Mouse (Mus musculus) embryonic facial prominence, embryonic 13.5 days (tissue): ENCODE measurements around the gene Emid1. TPM values are rescaled to one million over a fixed set of nuclear protein-coding genes. Genes with fewer than 3 reads are reported as not detected.
A peak's percentile ranks its signal among the peaks of the same experiment; 100 is the strongest.

Source experiments
- ATAC-seq: fragments of 200-750 bp; cut with Nextera tagmentation; 2 replicates; pipeline ENCODE4 v1.8.0; 2017; ENCODE audit warnings: low read depth; ENCODE audit not compliant: insufficient number of reproducible peaks, insufficient read depth, low FRiP score, low TSS enrichment
- H3K27ac ChIP-seq: fragments of 300-500 bp; sonication (generic); 2 replicates; pipeline ENCODE4 v1.5.1; 2015; ENCODE audit warnings: moderate library complexity, mild to moderate bottlenecking, inconsistent platforms
- H3K27me3 ChIP-seq: fragments of 300-500 bp; sonication (generic); 2 replicates; pipeline ENCODE4 v1.6.1; 2015; ENCODE audit warnings: mild to moderate bottlenecking, inconsistent platforms
- H3K36me3 ChIP-seq: fragments of 300-500 bp; sonication (generic); 2 replicates; pipeline ENCODE4 v1.6.1; 2015; ENCODE audit warnings: mild to moderate bottlenecking, inconsistent platforms
- H3K4me1 ChIP-seq: fragments of 300-500 bp; sonication (generic); 2 replicates; pipeline ENCODE4 v1.6.1; 2015; ENCODE audit warnings: inconsistent platforms
- H3K4me2 ChIP-seq: fragments of 300-500 bp; sonication (generic); 2 replicates; pipeline ENCODE4 v1.6.1; 2015; ENCODE audit warnings: moderate library complexity, mild to moderate bottlenecking, inconsistent platforms
- H3K4me3 ChIP-seq: fragments of 300-500 bp; sonication (generic); 2 replicates; pipeline ENCODE4 v1.5.1; 2015; ENCODE audit warnings: mild to moderate bottlenecking, inconsistent platforms
- H3K9ac ChIP-seq: fragments of 300-500 bp; sonication (generic); 2 replicates; pipeline ENCODE4 v1.6.1; 2015; ENCODE audit warnings: mild to moderate bottlenecking, inconsistent platforms
- H3K9me3 ChIP-seq: fragments of 300-500 bp; sonication (generic); 2 replicates; pipeline ENCODE4 v1.6.1; 2016; ENCODE audit warnings: inconsistent platforms
- WGBS: fragments of 180-500 bp; shearing (Covaris S2); methylation state at CpG from one replicate; pipeline ENCODE4 v1.1.7; 2015; ENCODE audit warnings: mixed read lengths; 5-methylcytosine and 5-hydroxymethylcytosine counted together
- polyA plus RNA-seq: library from polyadenylated mRNA; unstranded; fragments of >200 nt; fragmentation: Nextera tagmentation; extraction: Ambion mirVana; gene quantifications from 2 replicates; pipeline ENCODE4 v1.2.1, GENCODE M21; 2015

Emid1 gene
- polyA plus RNA-seq, 1 experiment from 2014 or later = 50.4 TPM

DNA sequence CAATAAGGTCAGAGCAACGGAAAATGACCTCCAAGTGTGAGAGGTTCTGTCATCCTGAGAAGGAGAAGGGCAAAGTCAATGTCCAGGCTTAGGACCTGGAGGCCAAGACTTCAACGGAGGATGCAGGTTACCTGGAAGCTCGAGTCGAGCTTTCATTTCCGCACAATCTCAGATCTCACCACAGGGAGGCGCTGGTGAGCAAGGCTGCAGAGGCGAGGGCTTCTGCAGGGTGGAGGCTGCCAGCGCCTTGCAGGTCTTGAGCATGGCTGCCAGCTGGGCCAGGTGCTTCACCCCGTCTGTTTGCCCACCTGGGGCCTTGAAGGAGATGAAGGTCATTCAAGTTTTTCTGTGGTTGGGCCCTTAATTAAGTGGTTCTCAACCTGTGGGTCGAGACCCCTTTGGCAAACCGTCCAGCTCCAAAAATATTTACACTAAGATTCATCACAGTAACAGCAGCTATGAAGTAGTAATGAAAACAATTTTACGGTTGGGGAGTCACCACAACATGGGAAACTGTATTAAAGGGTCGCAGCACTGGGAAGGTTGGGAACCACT is 29.9 kb upstream of the Emid1 start:
- H3K36me3 ChIP-seq = no peaks in the 10 kb centered on the region
- no peak overlapping the region; the same call in 1 of the 2 replicates for H3K27ac ChIP-seq
- peaks cover 40% of the 10 kb centered on the region for H3K4me1 ChIP-seq
- H3K9me3 ChIP-seq = no peaks in the 10 kb centered on the region
- ATAC-seq = no peak
- H3K4me2 ChIP-seq = no peak overlapping the region
- H3K4me3 ChIP-seq = no peak overlapping the region
- no peak overlapping the region for H3K9ac ChIP-seq
- WGBS = 16% methylated on average over 13 of the region's 13 CpGs
- no peaks in the 10 kb centered on the region for H3K27me3 ChIP-seq

DNA sequence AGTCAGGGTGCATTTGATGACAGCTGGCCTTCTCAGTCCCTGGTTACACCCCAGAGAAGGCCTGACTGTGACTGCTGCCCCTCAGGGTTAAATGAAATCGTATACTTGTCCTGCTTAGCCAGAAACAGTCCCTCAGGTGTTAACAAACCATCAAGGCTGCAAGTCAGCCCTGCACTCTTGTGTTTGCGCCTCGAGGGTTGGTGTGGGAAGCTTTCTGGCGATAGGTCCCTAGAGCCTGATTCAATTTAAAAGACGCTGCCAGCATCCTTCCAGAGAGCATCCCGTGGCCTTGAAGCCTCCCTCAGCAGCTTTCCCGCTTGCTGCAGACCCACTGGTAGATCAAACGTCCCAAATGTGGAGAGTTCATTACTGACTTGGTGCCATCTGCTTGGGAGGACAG is 27.3 kb upstream of the Emid1 start:
- H3K4me1 ChIP-seq = peaks cover 24% of the 10 kb centered on the region
- H3K27me3 ChIP-seq = no peaks in the 10 kb centered on the region
- ATAC-seq = no peak
- H3K27ac ChIP-seq = 0 out of 2 replicates have a peak overlapping the region, but pooled peaks have one; percentile 3
- H3K9me3 ChIP-seq = no peaks in the 10 kb centered on the region
- H3K4me3 ChIP-seq = no peak overlapping the region
- H3K9ac ChIP-seq = no peak overlapping the region
- no peak overlapping the region for H3K4me2 ChIP-seq
- no peaks in the 10 kb centered on the region for H3K36me3 ChIP-seq
- 25% methylated on average over 8 of the region's 8 CpGs for WGBS

DNA sequence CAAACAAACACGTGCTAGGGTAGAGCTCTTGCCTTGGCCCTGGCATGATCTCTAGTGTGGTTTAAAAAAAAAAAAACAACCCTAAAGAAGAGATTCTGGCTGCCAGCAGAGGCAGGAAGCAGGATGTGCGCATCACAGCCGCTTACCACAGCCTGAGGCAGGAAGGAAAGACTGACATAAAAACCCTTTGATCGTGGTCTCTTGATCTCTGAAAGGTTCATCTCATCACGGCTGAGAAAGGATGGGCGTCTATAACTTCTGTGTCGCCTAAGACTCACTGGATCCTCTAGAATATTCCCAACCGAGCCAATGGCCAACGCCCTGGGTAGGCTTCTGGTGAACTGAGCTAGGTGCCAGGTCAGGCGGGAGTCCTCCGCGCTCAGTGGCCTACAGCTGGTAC is 25.1 kb upstream of the Emid1 start:
- Histone ChIP-seq H3K27me3 (no peaks in the 10 kb centered on the region), H3K36me3 (no peaks in the 10 kb centered on the region), H3K4me1 (peaks cover 17% of the 10 kb centered on the region), H3K9ac (no peak overlapping the region), H3K9me3 (no peaks in the 10 kb centered on the region), H3K27ac (no peak overlapping the region), H3K4me2 (no peak overlapping the region), H3K4me3 (no peak overlapping the region)
- no peak for ATAC-seq
- WGBS = 46% methylated on average over 12 of the region's 12 CpGs

DNA sequence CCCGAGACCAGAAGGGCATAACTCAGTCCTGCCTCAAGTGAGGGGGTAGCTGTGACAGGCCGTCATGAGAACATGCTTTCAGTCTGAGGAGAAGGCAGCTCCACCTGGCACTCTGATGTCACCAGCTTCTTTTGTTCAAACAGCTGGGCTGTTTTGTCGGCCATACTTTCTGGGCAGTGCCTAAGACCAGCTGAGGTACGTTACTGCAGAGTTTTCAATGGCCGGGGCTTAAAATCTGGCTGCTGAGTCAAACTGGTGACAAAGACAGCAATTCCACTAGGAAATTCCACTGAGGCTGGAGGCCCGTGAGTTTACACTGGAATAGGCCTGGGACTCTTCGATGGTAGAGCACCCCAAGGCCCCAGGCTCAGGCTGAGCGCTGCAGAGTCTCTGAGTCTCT is 24.6 kb upstream of the Emid1 start:
- Histone ChIP-seq H3K27me3 (no peaks in the 10 kb centered on the region), H3K9me3 (no peaks in the 10 kb centered on the region), H3K4me1 (peaks cover 13% of the 10 kb centered on the region), H3K4me2 (no peak overlapping the region), H3K9ac (no peak overlapping the region), H3K4me3 (no peak overlapping the region), H3K36me3 (no peaks in the 10 kb centered on the region), H3K27ac (peak overlapping the region; percentile 39; the same call in 1 of the 2 replicates)
- WGBS = 65% methylated on average over 8 of the region's 8 CpGs
- ATAC-seq = no peak

DNA sequence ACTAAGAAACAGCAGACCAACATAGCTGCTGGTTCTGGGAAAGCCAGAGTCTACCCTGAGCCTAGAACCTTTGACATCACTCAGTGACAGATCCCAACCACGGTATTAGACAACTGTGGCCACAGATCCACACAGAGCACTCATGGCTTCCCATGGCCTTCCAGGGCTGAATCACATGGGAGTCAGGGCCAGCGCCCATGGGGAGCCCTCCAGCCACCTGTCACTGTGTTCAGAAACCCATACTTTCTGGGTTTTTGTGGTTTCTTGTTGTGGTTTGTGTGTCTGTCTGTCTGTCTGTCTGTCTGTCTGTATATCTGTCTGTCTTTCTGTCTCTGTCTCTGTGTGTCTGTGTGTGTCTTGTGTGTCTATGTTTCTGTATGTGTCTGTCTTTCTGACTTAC is 23.8 kb upstream of the Emid1 start:
- no peaks in the 10 kb centered on the region for H3K9me3 ChIP-seq
- no peak overlapping the region for H3K4me3 ChIP-seq
- no peak overlapping the region for H3K4me2 ChIP-seq
- H3K36me3 ChIP-seq = no peaks in the 10 kb centered on the region
- H3K4me1 ChIP-seq = peaks cover 16% of the 10 kb centered on the region
- H3K9ac ChIP-seq = no peak overlapping the region
- WGBS = 86% methylated on average over 2 of the region's 2 CpGs
- H3K27ac ChIP-seq = no peak overlapping the region
- no peaks in the 10 kb centered on the region for H3K27me3 ChIP-seq
- no peak for ATAC-seq

DNA sequence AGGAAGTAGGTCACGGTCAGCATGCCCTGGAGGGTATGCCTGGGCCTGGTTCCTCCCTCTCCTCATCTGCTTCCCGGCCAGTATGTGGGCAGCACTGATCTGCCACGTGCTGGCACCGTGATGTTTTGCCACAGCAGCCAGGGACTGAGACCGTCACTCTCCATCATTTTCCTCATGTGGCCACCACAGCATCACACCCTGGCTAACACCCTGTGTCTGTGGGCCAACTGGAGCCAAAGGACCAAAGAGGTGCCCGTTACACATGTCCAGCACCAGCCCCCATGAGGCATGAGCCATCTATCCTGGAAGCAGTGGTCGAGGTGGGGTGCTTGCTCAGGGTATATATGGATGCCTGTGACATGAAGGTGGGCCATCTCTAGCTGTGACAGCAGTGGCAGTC is 23.1 kb upstream of the Emid1 start:
- 92% methylated on average over 7 of the region's 7 CpGs for WGBS
- no peak overlapping the region for H3K4me3 ChIP-seq

DNA sequence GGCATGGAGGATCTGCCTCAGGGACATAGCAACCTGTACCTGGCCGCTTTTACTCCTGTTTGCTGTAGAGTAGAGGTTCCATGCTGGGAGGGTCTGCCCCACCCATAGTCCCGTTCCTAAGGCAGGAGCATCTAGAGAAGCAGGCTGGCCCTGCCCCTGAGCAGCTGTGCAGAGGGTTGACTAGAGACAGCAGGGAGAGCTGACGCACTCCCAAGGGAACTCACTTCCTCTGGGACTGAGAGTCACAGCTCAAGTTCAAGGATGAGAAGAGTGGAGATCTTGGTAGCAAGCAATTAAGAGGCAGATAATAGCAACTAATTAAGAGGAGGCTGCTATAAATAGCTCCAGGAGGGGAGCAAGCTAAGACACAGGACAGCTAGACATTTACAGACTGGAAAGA is 20.8 kb upstream of the Emid1 start:
- Histone ChIP-seq H3K9me3 (no peaks in the 10 kb centered on the region), H3K9ac (no peak overlapping the region), H3K4me1 (peaks cover 8% of the 10 kb centered on the region; the same call in 1 of the 2 replicates), H3K4me3 (no peak overlapping the region), H3K27me3 (no peaks in the 10 kb centered on the region), H3K4me2 (no peak overlapping the region), H3K27ac (no peak overlapping the region; the same call in 1 of the 2 replicates), H3K36me3 (no peaks in the 10 kb centered on the region)
- ATAC-seq = no peak
- 41% methylated on average over 3 of the region's 3 CpGs for WGBS

More for the DNA sequence above, 23.1 kb upstream of the Emid1 start:
- H3K4me2 ChIP-seq = no peak overlapping the region
- ATAC-seq = no peak
- H3K27me3 ChIP-seq = no peaks in the 10 kb centered on the region
- no peak overlapping the region for H3K27ac ChIP-seq
- no peak overlapping the region for H3K9ac ChIP-seq
- H3K36me3 ChIP-seq = no peaks in the 10 kb centered on the region
- H3K4me1 ChIP-seq = peaks cover 17% of the 10 kb centered on the region
- H3K9me3 ChIP-seq = no peaks in the 10 kb centered on the region

DNA sequence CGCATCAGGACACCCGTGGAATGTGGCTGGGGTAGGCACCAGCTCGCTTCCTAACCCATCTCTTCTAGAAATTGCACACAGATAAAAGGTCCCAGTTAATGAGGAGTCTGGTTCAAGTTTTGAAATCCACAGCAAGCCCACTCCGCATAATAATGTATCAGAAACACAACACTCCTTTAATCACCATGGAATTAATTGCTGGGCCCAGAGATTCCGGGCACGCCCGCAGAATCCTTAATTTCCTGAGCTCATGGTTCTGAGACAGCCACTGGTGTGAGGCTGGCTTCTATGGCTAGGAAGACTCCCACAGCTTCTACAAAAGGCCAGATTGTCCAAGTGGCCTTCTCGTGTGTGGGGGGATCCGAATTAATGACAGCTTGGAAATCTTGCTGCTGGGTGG is 15.3 kb upstream of the Emid1 start:
- no peaks in the 10 kb centered on the region for H3K27me3 ChIP-seq
- H3K36me3 ChIP-seq = no peaks in the 10 kb centered on the region
- H3K4me1 ChIP-seq = peaks cover 50% of the 10 kb centered on the region
- no peak overlapping the region for H3K9ac ChIP-seq
- H3K4me2 ChIP-seq = no peak overlapping the region
- WGBS = 73% methylated on average over 9 of the region's 9 CpGs
- no peak overlapping the region for H3K4me3 ChIP-seq
- ATAC-seq = no peak
- no peak overlapping the region for H3K27ac ChIP-seq
- no peaks in the 10 kb centered on the region for H3K9me3 ChIP-seq

DNA sequence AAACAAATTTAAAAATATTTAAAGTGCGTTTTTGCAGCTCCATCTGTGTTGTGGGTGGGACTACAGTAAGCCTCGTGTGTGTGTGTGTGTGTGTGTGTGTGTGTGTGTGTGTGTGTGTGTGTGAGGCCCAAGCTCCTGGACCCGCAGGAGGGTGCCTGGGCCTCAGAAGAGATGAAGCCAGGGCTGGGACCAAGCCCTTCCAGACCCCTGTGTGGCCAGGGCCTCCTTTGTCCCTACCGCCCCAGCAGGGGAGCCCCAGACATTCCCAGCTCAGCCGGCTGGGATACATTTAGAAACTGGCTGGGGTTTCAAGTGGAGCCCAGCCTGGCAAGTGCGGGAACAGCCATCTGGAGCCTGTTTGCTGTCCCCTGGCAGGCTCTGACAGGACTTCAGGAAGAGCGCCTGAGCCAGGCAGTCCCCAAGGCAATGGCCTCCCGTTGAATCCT is 13.4 kb upstream of the Emid1 start:
- 0 out of 2 replicates have a peak overlapping the region, but pooled peaks have one; percentile 11 for H3K9ac ChIP-seq
- H3K4me3 ChIP-seq = no peak overlapping the region
- H3K4me2 ChIP-seq = peak overlapping the region; percentile 14; the same call in 1 of the 2 replicates
- 8% methylated on average over 7 of the region's 8 CpGs for WGBS
- H3K27me3 ChIP-seq = no peaks in the 10 kb centered on the region
- H3K4me1 ChIP-seq = peaks cover 46% of the 10 kb centered on the region
- peaks cover 5% of the 10 kb centered on the region; the same call in 1 of the 2 replicates for H3K9me3 ChIP-seq
- peak overlapping the region; percentile 90 for H3K27ac ChIP-seq
- no peaks in the 10 kb centered on the region for H3K36me3 ChIP-seq
- 0 out of 2 replicates have a peak, but pooled peaks have one; percentile 40 for ATAC-seq

DNA sequence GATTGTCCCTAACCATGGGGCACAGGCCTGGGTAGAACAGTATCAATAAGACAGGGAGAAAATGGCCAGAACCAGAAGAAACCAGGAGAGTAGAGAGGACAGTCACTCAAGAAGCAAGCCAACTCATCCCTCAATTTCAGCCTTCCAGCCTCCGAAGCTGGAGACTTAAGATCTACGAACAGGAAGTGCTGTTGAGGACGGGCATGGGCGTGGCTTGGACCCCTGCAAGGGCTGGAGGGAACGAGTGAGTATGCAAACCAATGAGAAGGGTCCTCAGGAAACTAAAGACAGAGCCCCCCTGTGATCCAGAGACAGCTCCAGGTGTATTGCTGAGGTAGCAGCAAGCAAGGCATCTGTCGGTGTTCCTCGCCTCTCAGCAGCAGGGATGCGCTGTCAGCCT is 12.3 kb upstream of the Emid1 start:
- Histone ChIP-seq H3K9me3 (peaks cover 5% of the 10 kb centered on the region; the same call in 1 of the 2 replicates), H3K4me1 (peaks cover 46% of the 10 kb centered on the region), H3K4me3 (no peak overlapping the region), H3K27ac (peak overlapping the region; percentile 90), H3K9ac (0 out of 2 replicates have a peak overlapping the region, but pooled peaks have one; percentile 21), H3K27me3 (no peaks in the 10 kb centered on the region), H3K4me2 (peak overlapping the region; percentile 2; the same call in 1 of the 2 replicates), H3K36me3 (no peaks in the 10 kb centered on the region)
- WGBS = 27% methylated on average over 8 of the region's 8 CpGs
- no peak for ATAC-seq

DNA sequence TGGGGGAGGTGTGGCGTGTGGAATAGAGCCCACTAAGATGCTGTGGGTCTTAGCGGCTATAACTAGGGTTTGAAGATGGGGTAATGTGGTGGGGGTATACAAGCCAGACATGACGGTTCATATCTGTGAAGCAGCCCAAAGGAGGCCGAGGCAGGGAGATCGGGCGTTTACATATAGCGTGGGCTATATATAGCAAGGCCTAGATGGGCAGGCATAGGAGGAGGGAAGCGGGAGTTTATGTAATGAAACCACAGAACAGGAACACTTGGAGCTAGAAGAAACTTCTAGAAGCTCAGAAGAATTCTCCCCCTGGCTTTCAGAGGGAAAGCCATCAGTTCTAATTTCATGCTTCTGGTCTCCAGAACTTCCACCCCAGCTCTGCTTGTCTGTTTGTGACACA is 11.4 kb upstream of the Emid1 start:
- no peak overlapping the region for H3K9ac ChIP-seq
- peaks cover 5% of the 10 kb centered on the region; the same call in 1 of the 2 replicates for H3K9me3 ChIP-seq
- peaks cover 46% of the 10 kb centered on the region for H3K4me1 ChIP-seq
- no peaks in the 10 kb centered on the region for H3K27me3 ChIP-seq
- no peak overlapping the region for H3K4me3 ChIP-seq
- peak overlapping the region; percentile 90; the same call in 1 of the 2 replicates for H3K27ac ChIP-seq
- no peak overlapping the region for H3K4me2 ChIP-seq
- H3K36me3 ChIP-seq = no peaks in the 10 kb centered on the region
- WGBS = 67% methylated on average over 8 of the region's 8 CpGs
- no peak for ATAC-seq

DNA sequence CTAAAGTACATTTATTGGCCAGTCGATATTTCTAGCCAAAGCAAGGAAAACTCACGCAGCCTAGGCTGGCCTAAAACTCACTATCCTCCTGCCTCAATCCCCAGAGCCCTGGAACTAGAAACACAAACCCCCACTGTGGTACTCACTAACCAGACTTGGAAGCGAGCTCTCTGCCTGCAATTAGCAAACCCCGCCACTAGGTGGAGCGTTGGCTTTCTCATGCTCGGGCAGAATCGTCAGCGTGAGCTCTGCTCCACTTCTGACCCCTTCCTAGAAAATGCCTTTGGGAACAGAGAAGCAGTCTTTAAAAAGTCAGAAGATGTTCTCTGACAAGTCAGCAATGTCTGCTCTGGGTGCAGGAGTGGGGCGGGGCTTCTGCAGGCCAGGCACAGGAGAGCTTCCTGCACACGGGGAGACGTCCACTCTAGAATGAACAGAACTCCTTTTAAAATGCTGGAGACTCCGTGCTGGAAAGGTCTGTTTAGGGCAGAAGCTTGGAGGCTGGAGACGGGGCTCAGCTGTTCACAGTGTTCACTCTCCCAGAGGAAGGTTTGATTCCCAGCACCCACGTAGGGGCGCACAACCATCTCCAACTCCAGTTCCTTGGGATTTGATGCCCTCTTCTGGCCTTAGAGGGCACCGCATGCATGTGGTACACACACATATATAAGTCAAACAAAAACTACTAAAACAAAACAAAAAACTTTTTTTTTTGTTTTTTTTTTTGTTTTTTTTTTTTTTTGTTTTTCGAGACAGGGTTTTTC is 8.8 kb upstream of the Emid1 start:
- no peak overlapping the region for H3K4me2 ChIP-seq
- H3K27me3 ChIP-seq = no peaks in the 10 kb centered on the region
- H3K4me1 ChIP-seq = peaks cover 29% of the 10 kb centered on the region
- peaks cover 5% of the 10 kb centered on the region; the same call in 1 of the 2 replicates for H3K9me3 ChIP-seq
- no peak overlapping the region for H3K27ac ChIP-seq
- H3K4me3 ChIP-seq = no peak overlapping the region
- H3K9ac ChIP-seq = no peak overlapping the region
- WGBS = 68% methylated on average over 17 of the region's 17 CpGs
- H3K36me3 ChIP-seq = no peaks in the 10 kb centered on the region
- no peak for ATAC-seq
